Mouse (Mus musculus): ENCODE measurements around the gene Dvl2. TPM values are rescaled to one million over a fixed set of nuclear protein-coding genes. Genes with fewer than 3 reads are reported as not detected.

The Dvl2 gene
- polyA plus RNA-seq, 1 experiment from 2014 or later, result 27.1 TPM

- peaks cover 14% of the 10 kb centered on the region for H3K36me3 ChIP-seq (ENCODE audit: insufficient read depth, low read length)
- H3K4me2 ChIP-seq (ENCODE audit: low read length), result peak within 1 kb of the TSS; percentile 92
- no peaks in the 10 kb centered on the region for H3K9me3 ChIP-seq (replicated peaks; ENCODE audit: low read length)
- ATAC-seq (replicated peaks; ENCODE audit: low FRiP score, low read depth) (no peak), DNase-seq (ENCODE audit: low spot score) (no peak)
- TF ChIP-seq CTCF (IDR thresholded peaks at IDR 0.05; ENCODE audit: low read depth), result no peak
- peak within 1 kb of the TSS; percentile 80 for H3K9ac ChIP-seq (ENCODE audit: low read depth, low read length)
- H3K27me3 ChIP-seq (ENCODE audit: insufficient read depth, low read length), result no peaks in the 10 kb centered on the region
- peaks cover 25% of the 10 kb centered on the region for H3K4me1 ChIP-seq (replicated peaks; ENCODE audit: insufficient read depth, low read length)
- 69% methylated on average over 3 of the region's 3 CpGs for whole genome bisulfite sequencing
- H3K27ac ChIP-seq, result 0 out of 2 replicates have a peak within 1 kb of the TSS, but pooled peaks have one; percentile 6
- H3K4me3 ChIP-seq (replicated peaks; ENCODE audit: low read depth, low read length), result no peak within 1 kb of the TSS
These were observed 16.3 kb downstream of the Dvl2 start, which contains the start of gene Dlg4 for GRCm38 (mm10) chr11:70016669-70017068. Dlg4 (plus strand) TSS chr11:70016942.

GRCm38 (mm10) chr11:70017199-70017767 is 16.9 kb downstream of the Dvl2 start:
- no peaks in the 10 kb centered on the region for H3K27me3 ChIP-seq (ENCODE audit: insufficient read depth, low read length)
- H3K4me1 ChIP-seq (replicated peaks; ENCODE audit: insufficient read depth, low read length), result peaks cover 25% of the 10 kb centered on the region
- peak overlapping the region; percentile 92 for H3K4me2 ChIP-seq (ENCODE audit: low read length)
- WGBS, result 41% methylated on average over 7 of the region's 7 CpGs
- no peak for DNase-seq (ENCODE audit: low spot score)
- no peak overlapping the region for H3K4me3 ChIP-seq (replicated peaks; ENCODE audit: low read depth, low read length)
- no peak for TF ChIP-seq CTCF (IDR thresholded peaks at IDR 0.05; ENCODE audit: low read depth)
- no peak for ATAC-seq (replicated peaks; ENCODE audit: low FRiP score, low read depth)
- H3K27ac ChIP-seq, result 0 out of 2 replicates have a peak overlapping the region, but pooled peaks have one; percentile 6
- H3K9ac ChIP-seq (ENCODE audit: low read depth, low read length), result no peak overlapping the region
- no peaks in the 10 kb centered on the region for H3K9me3 ChIP-seq (replicated peaks; ENCODE audit: low read length)
- peaks cover 8% of the 10 kb centered on the region; the same call in 1 of the 2 replicates for H3K36me3 ChIP-seq (ENCODE audit: insufficient read depth, low read length)

DNA sequence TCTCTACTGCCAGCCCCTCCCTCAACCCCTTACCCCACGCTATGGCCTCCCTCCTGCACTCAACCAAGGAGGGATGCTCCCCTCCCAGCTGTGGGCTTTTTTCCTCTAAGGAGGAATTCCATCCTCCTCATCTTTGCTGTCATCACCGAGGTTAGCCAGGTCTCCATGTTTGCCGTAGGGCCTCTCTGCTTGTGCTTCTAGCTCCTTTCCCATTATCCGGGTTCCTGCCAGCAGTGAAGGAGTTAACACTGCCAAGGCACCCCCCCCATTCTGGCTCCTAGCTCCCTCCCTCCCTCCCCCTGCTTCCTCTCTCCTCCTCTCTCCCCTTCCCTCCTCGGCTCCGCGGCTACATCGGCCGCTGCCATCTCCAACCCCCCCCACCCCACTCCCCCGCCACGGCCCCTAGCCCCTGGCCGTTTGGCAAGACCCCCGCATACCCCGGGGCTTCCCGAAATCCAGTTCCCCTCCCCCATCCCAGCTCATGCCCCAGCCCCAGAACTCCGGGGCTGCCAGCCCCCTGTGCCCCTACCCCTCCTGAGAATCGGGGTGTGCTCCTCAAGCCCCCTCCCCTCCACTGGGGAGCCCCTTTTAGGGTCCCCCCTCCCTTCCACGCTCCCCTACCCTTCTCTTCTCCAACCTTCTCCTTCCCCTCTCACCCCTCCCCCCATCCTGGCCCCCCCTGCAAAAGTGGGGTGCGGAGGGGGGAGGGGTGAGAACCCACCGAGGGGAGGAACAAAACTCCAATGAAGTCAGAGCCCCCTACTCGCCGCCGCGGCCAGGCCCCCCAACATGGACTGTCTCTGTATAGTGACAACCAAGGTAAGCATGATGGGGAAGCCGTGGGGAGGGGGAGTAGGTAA is 18.0 kb downstream of the Dvl2 start:
- WGBS, result 1% methylated on average over 25 of the region's 25 CpGs
- DNase-seq (ENCODE audit: low spot score), result peak; percentile 87

DNA sequence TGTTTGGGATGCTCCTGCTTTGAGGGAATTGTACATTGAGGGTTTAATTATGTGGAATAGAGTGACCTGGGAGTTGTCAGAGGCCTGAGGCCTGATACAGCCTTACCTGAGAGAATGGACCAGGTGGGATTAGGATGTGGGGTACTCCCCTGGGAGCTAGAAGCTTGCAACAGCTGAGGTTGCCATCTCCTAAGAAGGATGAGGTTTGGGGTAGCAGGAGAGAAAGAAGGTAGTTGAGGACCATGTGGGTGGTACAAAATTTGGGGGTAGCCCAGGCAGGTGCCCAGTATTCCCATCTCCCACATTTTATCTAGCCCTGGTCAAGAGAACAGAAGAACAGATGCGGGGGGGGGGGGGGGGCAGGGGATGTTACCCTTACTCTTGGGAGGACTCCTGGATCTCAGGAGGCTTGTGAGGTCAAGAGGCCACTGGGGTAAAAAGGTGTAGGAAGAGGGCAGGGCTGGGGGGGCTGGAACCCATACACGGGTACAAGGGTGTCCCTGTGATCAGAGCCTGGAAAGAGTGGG is 19.2 kb downstream of the Dvl2 start:
- H3K4me3 ChIP-seq (replicated peaks; ENCODE audit: low read depth, low read length), result no peak overlapping the region
- H3K4me2 ChIP-seq (ENCODE audit: low read length), result peak overlapping the region; percentile 92
- DNase-seq (ENCODE audit: low spot score) (no peak), ATAC-seq (replicated peaks; ENCODE audit: low FRiP score, low read depth) (no peak)
- no peak overlapping the region for H3K9ac ChIP-seq (ENCODE audit: low read depth, low read length)
- H3K27me3 ChIP-seq (ENCODE audit: insufficient read depth, low read length), result no peaks in the 10 kb centered on the region
- TF ChIP-seq CTCF (IDR thresholded peaks at IDR 0.05; ENCODE audit: low read depth), result no peak
- 0 out of 2 replicates have a peak overlapping the region, but pooled peaks have one; percentile 5 for H3K27ac ChIP-seq
- no peaks in the 10 kb centered on the region for H3K9me3 ChIP-seq (replicated peaks; ENCODE audit: low read length)
- 0% methylated on average over 1 of the region's 2 CpGs for WGBS
- peaks cover 30% of the 10 kb centered on the region for H3K4me1 ChIP-seq (replicated peaks; ENCODE audit: insufficient read depth, low read length)
- no peaks in the 10 kb centered on the region for H3K36me3 ChIP-seq (ENCODE audit: insufficient read depth, low read length)

More for the DNA sequence above, 18.0 kb downstream of the Dvl2 start:
- Histone ChIP-seq H3K4me1 (replicated peaks; ENCODE audit: insufficient read depth, low read length) (peaks cover 28% of the 10 kb centered on the region), H3K27ac (peak overlapping the region; percentile 77), H3K36me3 (ENCODE audit: insufficient read depth, low read length) (no peaks in the 10 kb centered on the region), H3K9me3 (replicated peaks; ENCODE audit: low read length) (no peaks in the 10 kb centered on the region), H3K4me2 (ENCODE audit: low read length) (peak overlapping the region; percentile 92), H3K27me3 (ENCODE audit: insufficient read depth, low read length) (no peaks in the 10 kb centered on the region), H3K4me3 (replicated peaks; ENCODE audit: low read depth, low read length) (peak overlapping the region; percentile 56), H3K9ac (ENCODE audit: low read depth, low read length) (peak overlapping the region; percentile 80)
- no peak for ATAC-seq (replicated peaks; ENCODE audit: low FRiP score, low read depth)
- no peak for TF ChIP-seq CTCF (IDR thresholded peaks at IDR 0.05; ENCODE audit: low read depth)

DNA sequence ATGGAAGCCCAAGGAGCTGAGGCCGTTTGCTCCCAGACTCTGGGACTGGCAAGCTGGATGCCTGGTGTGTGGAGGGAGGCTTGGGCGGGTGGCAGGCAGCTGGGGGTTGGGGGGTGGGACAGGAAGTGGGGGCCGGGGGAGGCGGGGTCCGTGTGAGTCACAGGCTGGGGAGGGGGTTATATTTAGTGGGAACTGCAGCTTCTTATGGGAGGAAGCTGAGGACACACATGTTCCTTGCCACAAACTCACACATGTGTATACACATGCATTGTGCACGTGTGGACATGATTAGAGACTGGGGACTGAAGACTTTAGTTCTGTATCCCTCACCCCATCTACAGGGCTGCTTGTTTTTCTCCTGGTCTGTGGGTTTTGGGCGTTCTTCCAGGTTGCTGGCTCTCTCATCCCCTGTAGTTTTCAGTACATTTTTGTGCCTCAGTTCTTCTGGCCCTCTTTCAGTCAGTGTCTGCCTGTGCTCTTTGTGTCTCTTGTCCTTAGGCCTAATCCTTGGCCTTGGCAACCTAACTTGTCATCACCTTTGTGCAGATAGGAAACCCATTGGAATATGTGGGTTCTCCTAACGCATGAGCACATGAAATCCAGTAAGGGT is 19.7 kb downstream of the Dvl2 start:
- H3K4me2 ChIP-seq (ENCODE audit: low read length), result peak overlapping the region; percentile 92
- peak overlapping the region; percentile 5; the same call in 1 of the 2 replicates for H3K27ac ChIP-seq
- H3K9me3 ChIP-seq (replicated peaks; ENCODE audit: low read length), result no peaks in the 10 kb centered on the region
- no peak overlapping the region for H3K4me3 ChIP-seq (replicated peaks; ENCODE audit: low read depth, low read length)
- no peaks in the 10 kb centered on the region for H3K27me3 ChIP-seq (ENCODE audit: insufficient read depth, low read length)
- 14% methylated on average over 7 of the region's 8 CpGs for WGBS
- TF ChIP-seq CTCF (IDR thresholded peaks at IDR 0.05; ENCODE audit: low read depth), result no peak
- no peak overlapping the region for H3K9ac ChIP-seq (ENCODE audit: low read depth, low read length)
- peaks cover 27% of the 10 kb centered on the region for H3K4me1 ChIP-seq (replicated peaks; ENCODE audit: insufficient read depth, low read length)
- DNase-seq (ENCODE audit: low spot score), result no peak
- no peak for ATAC-seq (replicated peaks; ENCODE audit: low FRiP score, low read depth)
- H3K36me3 ChIP-seq (ENCODE audit: insufficient read depth, low read length), result no peaks in the 10 kb centered on the region

Data from kidney, postnatal 0 days (tissue).